Mouse (Mus musculus) left cerebral cortex, postnatal 25 days (tissue): Measurements from ENCODE around the gene Cdk1. TPM values are rescaled to one million over a fixed set of nuclear protein-coding genes. Genes with fewer than 3 reads are reported as not detected.

Experiments used
- DNase-seq, 2 experiments: peaks; one replicate each; pipeline ENCODE4 v3.0.0; 2022; ENCODE audit warnings: low spot score in 2 of 2, mixed read lengths in 1 of 2
- intact Hi-C: fragments of 180-260 bp; cut with DNase I; formaldehyde crosslinking; loops from one replicate; pipeline ENCODE4 v1.15.1; 2025
- total RNA-seq, 2 experiments: library from RNA; stranded (reverse); gene quantifications; 2 replicates each; pipeline ENCODE4 v1.2.3; 2021

Cdk1 gene
- total RNA-seq, 2 experiments from 2014 or later = 0.73 to 0.87 TPM

GRCm38 (mm10) chr10:69320667-69321518 is 31.8 kb downstream of the Cdk1 start:
- intact Hi-C loops = loop anchor here (2.0 to 5.0 kb wide), 2 partner anchors 418 to 859 kb away; no protein-coding TSS in a partner anchor
- peak; percentile 79 to 81 for DNase-seq

GRCm38 (mm10) chr10:69318514-69318913 is 34.2 kb downstream of the Cdk1 start:
- no peak for DNase-seq
- intact Hi-C loops = no loop called here

GRCm38 (mm10) chr10:69313944-69314343 is 38.8 kb downstream of the Cdk1 start:
- no peak for DNase-seq
- intact Hi-C loops = no loop called here

DNA sequence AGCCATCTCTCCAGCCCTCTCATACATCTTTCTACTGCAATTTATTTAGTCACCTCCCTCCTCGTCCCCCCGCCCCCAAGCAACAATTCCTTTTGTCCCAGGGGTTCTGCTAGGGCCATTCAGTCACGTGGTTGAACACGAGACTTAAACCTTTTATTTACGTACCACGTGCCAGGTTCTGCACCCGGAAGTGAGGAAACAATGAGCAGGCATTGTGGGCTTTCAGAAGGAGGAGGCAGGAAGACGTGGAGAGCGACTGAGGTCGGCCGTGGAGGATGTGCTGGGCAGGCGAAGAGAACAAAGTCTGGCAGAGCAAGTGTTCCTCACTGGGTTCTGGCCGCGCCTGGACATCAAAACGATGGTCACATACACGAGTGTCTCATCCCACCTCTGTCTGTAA is 40.9 kb downstream of the Cdk1 start:
- intact Hi-C loops = no loop called here

DNA sequence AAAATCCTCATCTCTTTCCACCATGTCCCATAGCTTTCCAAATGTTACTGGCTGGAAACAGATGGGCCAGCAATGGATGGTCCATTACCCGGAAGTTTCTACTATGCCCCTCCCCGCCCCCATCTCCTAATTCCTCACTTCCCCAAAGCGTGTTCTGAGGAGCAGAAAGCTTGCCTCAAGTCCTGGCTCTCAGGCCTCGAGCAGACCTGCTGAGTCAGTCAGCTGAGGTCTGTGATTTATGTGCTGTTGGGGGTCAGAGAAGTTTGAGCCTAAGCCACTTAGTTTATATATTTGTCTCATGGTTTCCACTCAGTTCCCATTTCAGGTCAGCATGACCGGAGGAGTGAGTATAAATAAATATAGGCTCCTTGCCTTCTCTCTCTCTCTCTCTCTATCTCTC is 43.6 kb downstream of the Cdk1 start:
- intact Hi-C loops = loop anchor here (5.0 to 10.0 kb wide), 2 partner anchors 94 to 407 kb away; partner anchors contain the start of gene A930033H14Rik
- no peak for DNase-seq

More for the DNA sequence above, 40.9 kb downstream of the Cdk1 start:
- no peak for DNase-seq

- DNase-seq = peak; percentile 60 to 72
- intact Hi-C loops = loop anchor here (1.0 to 10.0 kb wide), 3 partner anchors 92 to 405 kb away; partner anchors contain the start of gene A930033H14Rik
Measured at GRCm38 (mm10) chr10:69307067-69307466, 45.7 kb downstream of the Cdk1 start.

DNA sequence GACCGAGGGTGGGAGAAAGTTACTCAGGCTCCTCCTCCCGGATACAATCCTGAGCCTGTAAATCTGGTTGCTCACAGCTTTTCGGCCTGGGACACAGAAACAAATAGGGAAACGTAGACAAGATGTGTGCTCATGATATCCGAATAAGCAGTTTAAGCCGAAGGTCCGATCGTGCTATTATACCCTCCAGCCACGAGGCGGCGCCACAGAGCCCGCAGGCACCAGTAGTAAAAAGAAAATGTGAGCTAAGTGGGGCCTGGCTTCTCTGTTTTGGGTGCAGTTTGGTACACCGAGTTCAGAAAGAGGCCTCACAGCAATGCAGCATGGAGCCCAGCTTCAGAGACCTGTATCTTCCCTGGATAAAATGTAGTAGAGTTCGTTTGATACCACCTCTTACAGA is 46.5 kb downstream of the Cdk1 start:
- no peak for DNase-seq
- intact Hi-C loops = loop anchor here (5.0 to 10.0 kb wide), 2 partner anchors 91 to 404 kb away; partner anchors contain the start of gene A930033H14Rik

GRCm38 (mm10) chr10:69305600-69305999 is 47.1 kb downstream of the Cdk1 start:
- no peak for DNase-seq
- intact Hi-C loops = loop anchor here (5.0 to 10.0 kb wide), 2 partner anchors 91 to 403 kb away; partner anchors contain the start of gene A930033H14Rik

- no peak for DNase-seq
- intact Hi-C loops = loop anchor here (5.0 to 10.0 kb wide), 2 partner anchors 90 to 403 kb away; partner anchors contain the start of gene A930033H14Rik
Measured at GRCm38 (mm10) chr10:69304819-69305218, 47.9 kb downstream of the Cdk1 start.

- intact Hi-C loops = loop anchor here (10.0 kb wide), 1 partner anchor 88 kb away; the partner anchor contains the start of gene A930033H14Rik
- DNase-seq = no peak
Measured at GRCm38 (mm10) chr10:69302667-69303066, 50.1 kb downstream of the Cdk1 start.

- no peak for DNase-seq
- intact Hi-C loops = loop anchor here (10.0 kb wide), 1 partner anchor 85 kb away; the partner anchor contains the start of gene A930033H14Rik
Measured at GRCm38 (mm10) chr10:69299985-69300384, 52.8 kb downstream of the Cdk1 start.

DNA sequence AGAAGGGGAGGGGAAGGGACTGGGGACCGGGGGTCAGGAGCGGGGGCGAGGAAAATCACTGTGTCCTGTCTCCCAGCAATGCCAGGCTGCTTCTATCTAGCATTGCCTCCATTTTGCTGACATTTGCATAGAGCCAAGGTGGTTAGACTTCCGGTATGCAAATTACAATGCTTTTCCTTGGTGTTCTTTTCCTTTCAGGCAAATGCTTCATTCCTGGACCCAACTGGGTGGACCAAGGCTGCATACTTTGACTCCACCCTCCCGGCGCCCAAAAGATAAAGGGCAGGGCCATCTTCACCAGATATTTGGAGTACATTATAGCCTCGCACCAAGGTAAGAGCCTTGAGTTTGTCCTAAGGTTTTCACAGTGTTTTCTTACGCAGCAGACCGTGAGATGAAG is 56.8 kb downstream of the Cdk1 start:
- no peak for DNase-seq
- intact Hi-C loops = no loop called here

GRCm38 (mm10) chr10:69290736-69291135 is 62.0 kb downstream of the Cdk1 start:
- DNase-seq = no peak

GRCm38 (mm10) chr10:69288720-69289119 is 64.0 kb downstream of the Cdk1 start:
- no peak for DNase-seq
- intact Hi-C loops = no loop called here

More at GRCm38 (mm10) chr10:69290736-69291135, 62.0 kb downstream of the Cdk1 start:
- intact Hi-C loops = no loop called here

DNA sequence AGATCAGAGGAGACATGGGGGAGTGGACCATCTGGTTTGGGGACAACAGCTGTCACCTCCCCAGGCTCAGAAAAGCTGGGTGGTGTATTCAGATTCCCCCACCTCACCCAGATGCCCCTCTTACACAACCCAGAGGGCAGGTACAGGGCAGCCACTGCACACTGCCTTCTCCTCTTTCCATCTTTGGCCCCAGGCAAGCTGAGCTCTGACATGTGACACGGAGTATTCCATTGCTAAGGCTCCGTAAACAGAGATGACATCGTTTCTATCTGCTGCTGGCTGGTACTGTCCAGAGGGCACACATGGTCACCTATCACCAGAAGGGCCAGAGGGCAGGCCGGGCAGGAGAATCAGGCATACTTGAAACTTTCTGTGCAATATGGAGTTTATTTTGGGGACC is 64.7 kb downstream of the Cdk1 start:
- no peak for DNase-seq
- intact Hi-C loops = no loop called here

GRCm38 (mm10) chr10:69286939-69287338 is 65.8 kb downstream of the Cdk1 start:
- DNase-seq = no peak
- intact Hi-C loops = no loop called here

Other genes with a start within 250 kb of the Cdk1 start
- gene Rhobtb1, start 201.5 kb downstream of the Cdk1 start, total RNA-seq = 1 to 10 TPM; 6.3 to 6.7 TPM
- 1 to 10 TPM; 3.6 to 4.0 TPM for gene A930033H14Rik, start 139.8 kb downstream of the Cdk1 start, total RNA-seq
- 100 to 1,000 TPM; 497 to 550 TPM for gene Ank3, start 45.8 kb upstream of the Cdk1 start, total RNA-seq